Mouse (Mus musculus): ENCODE measurements around the gene Nptxr. TPM values are rescaled to one million over a fixed set of nuclear protein-coding genes. Genes with fewer than 3 reads are reported as not detected.

Gene Nptxr
- polyA plus RNA-seq, 1 experiment from 2014 or later = 6.6 TPM

DNA sequence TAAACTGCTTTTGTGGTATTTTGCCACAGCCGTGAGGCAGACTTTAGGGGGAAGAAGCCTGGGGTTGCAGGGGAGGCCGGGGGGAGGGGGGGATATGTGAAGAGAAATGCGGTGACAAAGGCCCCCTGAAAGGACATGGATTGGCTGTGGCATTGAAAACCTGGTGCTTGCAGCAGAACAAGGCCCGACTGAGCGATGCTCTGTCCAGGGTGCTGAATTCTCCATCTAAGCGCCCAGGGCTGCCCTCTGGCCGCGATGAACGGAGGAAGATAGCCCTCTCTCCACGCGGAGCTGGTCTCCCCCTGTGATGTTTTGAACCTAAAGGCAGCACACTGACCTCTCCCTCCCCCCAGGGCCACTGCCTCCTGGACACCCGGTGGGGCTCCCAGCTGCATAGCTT, 13.1 kb downstream of the Nptxr start:
- peaks cover 4% of the 10 kb centered on the region for H3K27me3 ChIP-seq
- ChIA-PET CTCF (no interaction called here), POLR2A (no interaction called here)
- in situ Hi-C loops (cut with MboI; ENCODE audit: low pct_unique_long_range_greater_than_20kb) = no loop called here
- ATAC-seq = no peak
- TF ChIP-seq CTCF (IDR thresholded peaks at IDR 0.05) = no peak
- DNase-seq (ENCODE audit: low read depth, low spot score) = no peak

DNA sequence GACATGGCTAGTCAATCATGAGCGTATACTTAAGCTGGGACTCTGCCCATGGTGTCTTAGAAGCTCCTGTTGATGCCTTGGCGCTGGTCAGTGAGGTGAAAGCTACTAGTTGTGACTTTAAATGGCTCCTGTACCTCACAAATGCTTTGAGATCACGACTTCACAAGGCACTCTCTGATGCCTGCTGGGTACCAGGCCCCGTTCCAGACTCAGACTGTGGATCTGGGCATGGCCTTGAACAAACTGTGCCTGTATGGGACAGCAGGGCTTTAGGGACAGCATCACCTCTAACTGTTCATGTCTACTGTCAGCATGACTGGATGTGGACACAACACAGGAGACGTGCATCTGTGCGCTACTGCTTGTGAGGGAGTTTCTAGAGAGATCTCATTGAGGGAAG, 13.7 kb downstream of the Nptxr start:
- no peak for TF ChIP-seq CTCF (IDR thresholded peaks at IDR 0.05)
- ATAC-seq (no peak), DNase-seq (ENCODE audit: low read depth, low spot score) (no peak)
- in situ Hi-C loops (cut with MboI; ENCODE audit: low pct_unique_long_range_greater_than_20kb) = no loop called here
- POLR2A ChIA-PET = no interaction called here
- CTCF ChIA-PET = no interaction called here
- H3K27me3 ChIP-seq = peaks cover 6% of the 10 kb centered on the region

DNA sequence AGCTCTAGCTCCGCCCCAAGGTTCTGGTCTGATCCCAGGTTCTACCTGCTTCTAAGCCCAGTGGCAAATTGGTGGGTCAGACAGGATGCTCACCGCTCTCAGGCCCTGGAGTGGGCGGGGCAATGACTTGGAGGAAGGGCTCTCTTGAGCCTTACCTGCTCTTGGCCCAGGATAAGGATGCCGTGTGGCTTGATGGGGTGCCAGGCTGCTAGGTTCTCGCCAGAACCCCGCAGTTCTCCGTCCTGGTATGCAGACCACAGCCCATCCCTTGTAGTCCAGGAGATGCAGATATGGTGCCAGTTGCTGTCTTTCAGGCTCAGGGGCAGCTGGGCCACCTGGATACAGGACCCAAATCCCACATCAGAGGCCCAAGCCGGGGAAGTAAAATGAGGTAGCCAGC, 14.5 kb downstream of the Nptxr start:
- DNase-seq (ENCODE audit: low read depth, low spot score) (no peak), ATAC-seq (no peak)
- CTCF ChIA-PET = no interaction called here
- in situ Hi-C loops (cut with MboI; ENCODE audit: low pct_unique_long_range_greater_than_20kb) = no loop called here
- TF ChIP-seq CTCF (IDR thresholded peaks at IDR 0.05) = no peak
- H3K27me3 ChIP-seq = peaks cover 12% of the 10 kb centered on the region
- POLR2A ChIA-PET = no interaction called here

DNA sequence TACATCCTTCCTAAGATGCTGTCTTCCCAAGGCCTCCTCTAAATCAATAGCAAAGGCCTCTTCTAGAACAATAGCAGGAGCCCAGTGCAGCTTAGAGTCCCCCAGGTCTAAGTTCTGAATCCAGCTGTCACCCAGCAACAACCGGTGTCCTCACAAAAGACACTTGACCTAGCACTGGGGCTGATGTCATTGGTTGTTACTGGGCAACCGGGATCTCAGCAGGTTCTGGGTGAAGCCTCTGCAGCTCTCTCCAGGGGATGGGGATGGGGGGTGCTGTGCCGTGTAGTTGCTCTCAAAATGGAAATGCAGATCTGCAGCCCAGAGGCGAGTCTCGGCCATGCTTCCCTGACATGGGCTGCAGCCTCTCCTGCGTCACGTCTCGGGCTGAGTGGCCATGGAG, 16.8 kb downstream of the Nptxr start:
- ChIA-PET POLR2A (no interaction called here), CTCF (no interaction called here)
- peaks cover 14% of the 10 kb centered on the region for H3K27me3 ChIP-seq
- no peak for DNase-seq (ENCODE audit: low read depth, low spot score)
- ATAC-seq = no peak
- in situ Hi-C loops (cut with MboI; ENCODE audit: low pct_unique_long_range_greater_than_20kb) = no loop called here
- TF ChIP-seq CTCF (IDR thresholded peaks at IDR 0.05) = no peak

DNA sequence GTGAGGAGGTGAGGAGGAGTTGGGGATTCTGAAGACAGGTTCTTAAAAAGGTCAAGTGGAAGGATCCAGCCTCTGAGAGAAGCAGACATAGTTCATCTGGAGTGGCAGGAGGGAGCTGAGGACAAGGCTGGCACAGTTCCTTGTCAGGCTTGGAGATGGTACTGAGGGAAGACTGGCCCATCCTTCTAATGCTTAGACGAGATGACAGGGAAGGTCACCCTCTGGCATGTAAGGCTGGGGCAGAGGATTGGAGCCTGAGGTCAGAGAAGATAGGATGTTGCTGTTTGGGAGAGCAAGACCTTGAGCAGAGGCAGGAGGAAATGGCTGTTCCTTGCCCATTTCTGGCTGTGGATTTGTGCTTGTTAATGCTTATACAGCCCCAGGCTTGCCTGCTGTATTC, 19.5 kb downstream of the Nptxr start:
- ChIA-PET CTCF (no interaction called here), POLR2A (no interaction called here)
- ATAC-seq (no peak), DNase-seq (ENCODE audit: low read depth, low spot score) (no peak)
- no peak for TF ChIP-seq CTCF (IDR thresholded peaks at IDR 0.05)
- peaks cover 26% of the 10 kb centered on the region for H3K27me3 ChIP-seq
- in situ Hi-C loops (cut with MboI; ENCODE audit: low pct_unique_long_range_greater_than_20kb) = no loop called here

DNA sequence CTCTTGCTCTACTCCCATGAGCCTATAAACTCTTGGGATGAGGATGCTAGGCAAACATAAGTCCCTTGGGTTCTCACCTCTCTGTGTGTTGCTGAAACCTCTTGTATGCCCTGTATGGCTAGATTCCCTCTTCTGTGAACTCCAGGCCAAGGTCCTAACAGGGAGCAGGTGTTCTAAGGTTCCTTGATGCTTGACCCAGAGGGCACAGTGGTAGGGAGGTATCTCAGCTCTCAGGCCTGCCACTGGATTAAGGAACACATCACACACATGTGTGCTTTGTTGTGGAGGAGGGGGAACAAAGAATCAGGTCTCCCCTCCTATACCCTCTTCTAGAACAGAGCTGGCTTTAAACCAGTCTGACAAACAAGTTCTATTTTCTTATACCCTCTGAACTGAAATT, 26.8 kb downstream of the Nptxr start, which contains the start of gene Dnal4:
Gene Dnal4, minus strand, starts transcription at position 101 of the 400 bp plus-strand sequence.
- ChIA-PET POLR2A (no interaction called here), CTCF (interaction anchor here (1.9 kb wide), 1 partner anchor 53 kb away, joined by 5 read pairs; no protein-coding TSS in a partner anchor)
- in situ Hi-C loops (cut with MboI; ENCODE audit: low pct_unique_long_range_greater_than_20kb) = no loop called here
- no peak for TF ChIP-seq CTCF (IDR thresholded peaks at IDR 0.05)
- DNase-seq (ENCODE audit: low read depth, low spot score) (no peak), ATAC-seq (no peak)
- H3K27me3 ChIP-seq = peaks cover 12% of the 10 kb centered on the region

DNA sequence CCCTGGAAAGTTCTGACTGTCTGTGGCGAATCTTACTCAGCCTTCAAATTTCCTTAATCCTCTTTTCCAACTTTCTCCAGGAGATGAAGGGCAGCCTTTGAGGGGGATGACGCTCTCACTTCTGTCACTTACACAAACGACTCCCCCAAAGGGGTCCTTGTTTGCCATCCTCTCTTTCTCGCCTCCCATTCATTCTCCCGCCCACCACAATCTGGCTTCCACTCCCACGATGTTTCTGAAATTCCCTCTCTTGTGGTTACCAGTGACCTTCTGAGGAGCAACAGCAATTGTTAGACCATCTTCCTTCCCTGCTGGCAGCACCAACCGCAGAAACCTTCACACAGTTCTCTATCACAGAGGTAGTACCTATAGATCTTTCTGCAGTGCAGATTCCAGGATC, 28.9 kb downstream of the Nptxr start:
- no peak for ATAC-seq
- in situ Hi-C loops (cut with MboI; ENCODE audit: low pct_unique_long_range_greater_than_20kb) = no loop called here
- POLR2A ChIA-PET = no interaction called here
- CTCF ChIA-PET = interaction anchor here (1.2 to 1.4 kb wide), 2 partner anchors 20 to 23 kb away, joined by 3 read pairs; no protein-coding TSS in a partner anchor
- H3K27me3 ChIP-seq = no peaks in the 10 kb centered on the region
- TF ChIP-seq CTCF (IDR thresholded peaks at IDR 0.05) = no peak
- no peak for DNase-seq (ENCODE audit: low read depth, low spot score)

DNA sequence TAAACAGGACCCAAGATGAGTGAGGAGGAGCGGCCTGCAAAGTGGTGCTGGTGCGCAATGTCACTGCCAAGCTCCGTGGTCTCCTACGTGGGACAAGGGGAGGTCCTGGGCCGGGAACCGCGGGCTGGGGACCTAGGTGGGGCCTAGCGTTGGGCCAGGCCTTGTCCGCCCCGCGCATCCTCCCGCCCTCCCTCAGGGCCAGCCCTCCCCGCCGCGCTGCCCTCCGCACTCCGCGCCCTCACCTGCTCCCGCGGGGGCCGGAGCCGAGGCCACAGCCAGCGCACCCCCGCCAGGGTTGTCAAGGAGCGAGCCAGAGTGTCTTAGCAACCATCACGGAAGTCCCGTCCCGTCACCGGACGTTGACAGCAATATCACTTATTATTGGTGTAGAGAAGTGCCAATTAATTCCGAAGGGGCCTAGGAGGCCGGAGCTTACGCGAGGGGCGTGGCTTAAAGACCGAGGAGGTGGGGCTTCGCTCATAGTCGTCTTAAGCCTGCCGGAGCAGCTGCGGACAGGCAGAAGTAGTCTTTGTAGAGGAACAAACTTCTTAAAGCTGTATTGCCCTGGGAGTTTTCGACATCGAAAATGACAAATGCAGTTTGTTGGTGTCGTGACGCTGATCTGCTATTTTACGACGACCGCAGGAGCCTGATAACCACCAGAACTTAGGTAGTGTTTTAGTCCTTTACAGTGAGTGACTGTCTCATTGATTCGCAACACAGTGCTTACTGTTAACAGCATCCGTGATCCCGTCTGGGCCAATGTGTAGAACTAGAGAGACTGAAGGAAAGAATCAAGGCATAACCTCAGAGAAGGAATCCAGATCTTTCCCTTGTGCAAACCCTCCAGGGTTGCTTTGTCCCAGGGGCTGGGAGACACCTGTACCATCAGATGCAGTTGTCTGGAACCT, 30.2 kb downstream of the Nptxr start:
- no peaks in the 10 kb centered on the region for H3K27me3 ChIP-seq
- ATAC-seq = peak; percentile 87
- CTCF ChIA-PET = interaction anchor here (1.2 kb wide), 1 partner anchor 21 kb away, joined by 3 read pairs; no protein-coding TSS in a partner anchor
- POLR2A ChIA-PET = interaction anchor here (0.8 to 1.5 kb wide), 2 partner anchors 10 to 22 kb away, joined by 4 to 6 read pairs; no protein-coding TSS in a partner anchor
- in situ Hi-C loops (cut with MboI; ENCODE audit: low pct_unique_long_range_greater_than_20kb) = loop anchor here (5.0 kb wide), 1 partner anchor 103 kb away; no protein-coding TSS in a partner anchor
- DNase-seq (ENCODE audit: low read depth, low spot score) = peak; percentile 97
- TF ChIP-seq CTCF (IDR thresholded peaks at IDR 0.05) = no peak

DNA sequence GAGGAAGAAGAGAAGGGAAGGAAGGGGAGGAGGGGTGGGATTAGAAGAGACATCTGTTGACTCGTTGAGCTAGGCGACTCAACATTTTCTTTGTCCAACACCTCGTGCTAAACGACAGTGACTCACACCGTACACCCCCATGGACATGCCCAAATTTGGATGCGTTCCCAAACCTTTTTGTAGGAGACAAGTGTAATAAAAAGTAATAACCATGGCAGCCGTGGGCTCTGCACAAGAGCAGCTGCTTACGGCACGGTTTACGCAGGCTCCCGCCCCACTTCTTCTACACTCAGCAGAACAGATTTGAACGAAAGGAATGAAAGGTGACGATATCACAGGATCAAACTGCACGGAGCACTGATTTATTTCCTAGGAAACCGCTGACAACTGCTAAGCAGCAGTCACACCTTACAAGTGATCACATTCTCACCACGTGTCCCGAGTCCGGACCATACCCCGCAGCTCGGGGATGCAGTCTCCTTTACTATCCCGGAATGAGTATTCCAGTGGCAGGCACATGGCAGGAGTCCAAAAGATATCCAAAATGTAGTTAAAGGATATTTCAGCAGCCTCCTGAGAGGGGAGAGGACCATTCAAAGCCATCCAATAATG, 33.8 kb downstream of the Nptxr start:
- POLR2A ChIA-PET = interaction anchor here (0.7 kb wide), 1 partner anchor 1101 kb away, joined by 9 read pairs; no protein-coding TSS in a partner anchor
- in situ Hi-C loops (cut with MboI; ENCODE audit: low pct_unique_long_range_greater_than_20kb) = loop anchor here (5.0 kb wide), 1 partner anchor 107 kb away; no protein-coding TSS in a partner anchor
- DNase-seq (ENCODE audit: low read depth, low spot score) (peak; percentile 49), ATAC-seq (no peak)
- no peaks in the 10 kb centered on the region for H3K27me3 ChIP-seq
- CTCF ChIA-PET = interaction anchor here (0.8 kb wide), 1 partner anchor 10 kb away, joined by 3 read pairs; no protein-coding TSS in a partner anchor
- no peak for TF ChIP-seq CTCF (IDR thresholded peaks at IDR 0.05)

DNA sequence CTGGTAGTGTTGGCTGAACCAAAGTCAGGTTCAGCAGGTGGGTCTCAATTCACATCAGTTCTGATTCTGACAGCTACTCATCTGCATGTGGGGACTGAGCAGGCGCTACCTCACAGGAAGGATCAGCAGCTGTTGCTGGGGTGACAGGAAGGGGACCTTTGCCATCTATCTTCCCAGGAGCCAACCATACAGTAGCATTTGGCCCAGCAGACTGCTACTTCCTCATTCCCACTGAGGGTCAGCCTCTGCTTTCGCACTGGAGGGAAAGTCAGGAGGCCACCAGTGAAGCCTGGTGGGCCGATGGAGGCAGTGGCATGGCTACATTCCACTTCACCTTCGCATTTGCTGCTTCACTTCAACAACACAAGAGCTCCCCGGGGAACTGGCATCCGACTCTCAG, 36.3 kb downstream of the Nptxr start:
- POLR2A ChIA-PET = no interaction called here
- DNase-seq (ENCODE audit: low read depth, low spot score) (no peak), ATAC-seq (no peak)
- no peak for TF ChIP-seq CTCF (IDR thresholded peaks at IDR 0.05)
- in situ Hi-C loops (cut with MboI; ENCODE audit: low pct_unique_long_range_greater_than_20kb) = no loop called here
- CTCF ChIA-PET = interaction anchor here (0.7 to 1.5 kb wide), 2 partner anchors 16 to 48 kb away, joined by 3 to 5 read pairs; no protein-coding TSS in a partner anchor
- no peaks in the 10 kb centered on the region for H3K27me3 ChIP-seq
